Mouse (Mus musculus) gastrocnemius, postnatal 25 days (tissue): ENCODE data around the gene Nrarp. TPM values are rescaled to one million over a fixed set of nuclear protein-coding genes. Genes with fewer than 3 reads are reported as not detected.
A peak's percentile ranks its signal among the peaks of the same experiment; 100 is the strongest.

ENCODE experiments used
- DNase-seq: peaks from one replicate; pipeline ENCODE4 v3.0.0; 2022
- total RNA-seq, 2 experiments: library from RNA; stranded (reverse); gene quantifications; 1 replicate in 1 of 2; 2 replicates in 1 of 2; pipeline ENCODE4 v1.2.3; 2021

The Nrarp gene
- total RNA-seq, 2 experiments from 2014 or later: 3.6 to 6.7 TPM

DNA sequence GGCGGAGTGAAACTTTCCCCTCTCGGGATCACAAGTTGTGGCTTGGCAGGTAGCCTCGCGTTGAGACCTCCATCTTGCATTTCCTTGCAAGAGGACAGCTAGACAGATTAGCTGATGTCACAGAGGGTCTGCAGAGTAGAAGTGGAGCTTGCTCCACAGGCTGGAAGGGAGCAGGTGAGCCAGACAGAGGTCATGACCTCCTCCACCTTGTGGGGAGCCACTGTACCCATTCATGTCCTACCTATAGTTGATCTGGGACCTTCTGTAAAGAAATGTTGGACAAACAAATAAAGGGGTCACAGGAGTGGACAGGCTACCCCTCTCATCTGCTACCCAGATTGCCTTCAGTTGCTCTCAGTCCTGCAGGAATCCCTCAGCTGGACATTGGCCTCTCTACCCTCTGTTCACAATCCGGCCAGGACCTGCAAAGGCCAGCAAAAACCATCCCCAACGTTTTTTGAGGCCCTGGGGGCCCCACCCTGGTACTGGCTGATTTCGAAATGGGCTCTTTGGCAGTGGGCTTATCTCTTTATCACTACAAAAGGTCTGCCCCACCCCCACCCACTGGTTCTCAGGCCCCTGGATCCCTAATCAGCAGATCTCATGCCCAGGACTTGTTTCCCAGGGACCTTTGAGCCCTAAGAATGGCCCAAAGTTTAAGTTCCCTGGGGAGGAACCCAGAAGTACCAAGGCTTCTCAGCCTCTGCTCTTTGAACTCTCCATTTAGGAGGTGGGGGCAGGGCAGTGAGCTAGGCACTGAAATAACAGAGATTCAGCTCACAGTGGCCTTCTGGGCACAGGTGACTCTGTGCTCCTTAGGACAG lies 5.5 kb upstream of the Nrarp start:
- no peak for DNase-seq

DNA sequence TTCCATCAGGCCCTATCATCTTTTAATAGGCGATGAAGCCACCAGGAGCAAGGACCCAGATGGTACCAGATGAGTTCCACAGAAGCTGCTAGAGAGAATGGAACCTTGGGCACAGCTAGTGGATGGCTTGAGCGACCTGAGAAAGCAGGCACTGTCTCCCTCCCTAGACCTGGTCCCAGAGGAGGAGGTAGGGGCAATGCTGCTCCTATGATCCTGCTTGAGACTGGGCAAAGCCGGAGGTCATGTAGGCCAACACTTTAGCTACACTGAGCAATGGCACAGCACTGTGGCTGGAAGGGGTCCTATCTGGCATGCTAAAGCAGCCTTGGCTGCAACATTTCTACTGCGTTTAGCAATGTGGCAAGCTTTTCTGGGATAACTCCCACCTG lies 4.9 kb upstream of the Nrarp start:
- no peak for DNase-seq

DNA sequence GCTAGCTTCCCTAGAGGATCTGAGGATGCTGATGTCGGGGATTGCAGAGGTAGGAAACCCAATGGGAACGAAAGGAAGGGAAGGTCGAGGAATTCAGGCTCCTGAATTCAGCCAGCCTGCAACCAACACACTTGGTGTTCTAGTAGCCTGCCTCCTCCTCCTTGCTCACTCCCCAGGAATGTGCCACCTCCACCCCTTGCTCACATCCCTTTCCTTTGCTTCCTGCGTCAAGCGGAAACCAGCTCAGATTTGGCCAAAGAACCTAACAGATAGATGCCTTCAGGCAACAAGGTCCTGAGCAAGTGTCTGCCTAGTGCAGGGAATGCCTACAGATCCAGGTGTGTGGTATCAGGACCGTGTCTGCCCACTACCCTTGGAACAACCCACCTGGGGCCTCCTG lies 4.0 kb upstream of the Nrarp start:
- peak; percentile 6 for DNase-seq

DNA sequence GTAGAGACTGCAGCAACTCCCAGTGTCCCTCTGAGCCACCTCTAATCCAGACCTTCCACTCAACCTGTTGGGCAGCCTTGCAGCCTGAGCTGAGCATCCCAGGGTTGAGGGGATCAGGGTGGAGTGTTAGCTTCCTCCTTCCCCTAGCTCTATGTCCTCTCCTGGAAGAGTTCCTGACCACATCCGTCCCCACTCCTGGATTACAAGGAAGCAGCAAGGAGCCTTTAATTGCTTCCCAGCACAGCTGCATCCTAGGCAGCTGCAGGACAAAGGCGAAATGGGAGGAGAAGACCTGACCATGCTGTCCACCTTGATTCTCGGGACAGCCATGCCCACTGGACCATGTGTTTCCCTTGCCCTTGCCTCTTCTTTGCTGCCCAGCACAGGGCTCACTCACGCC lies 3.5 kb upstream of the Nrarp start:
- no peak for DNase-seq

DNA sequence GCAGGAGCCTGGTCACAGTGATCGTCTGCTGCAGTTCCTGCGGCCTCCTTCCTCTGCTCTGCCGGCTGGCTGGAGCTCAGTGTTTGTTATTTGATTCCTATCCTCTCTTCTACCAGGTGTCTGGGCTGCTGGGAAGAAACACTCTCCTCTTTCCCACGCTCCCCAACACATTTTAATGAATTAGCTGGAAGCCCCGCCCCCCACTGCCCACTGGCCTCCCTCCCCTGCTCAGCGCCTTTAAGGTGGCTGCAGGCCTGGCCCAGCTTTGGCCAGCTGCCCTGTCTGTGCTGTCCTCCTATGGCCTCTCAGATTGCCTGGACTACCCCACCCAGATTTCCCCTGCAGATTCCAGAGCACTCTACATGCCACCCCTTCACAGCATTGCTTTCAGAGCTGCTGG lies 2.9 kb upstream of the Nrarp start:
- DNase-seq: peak; percentile 65

DNA sequence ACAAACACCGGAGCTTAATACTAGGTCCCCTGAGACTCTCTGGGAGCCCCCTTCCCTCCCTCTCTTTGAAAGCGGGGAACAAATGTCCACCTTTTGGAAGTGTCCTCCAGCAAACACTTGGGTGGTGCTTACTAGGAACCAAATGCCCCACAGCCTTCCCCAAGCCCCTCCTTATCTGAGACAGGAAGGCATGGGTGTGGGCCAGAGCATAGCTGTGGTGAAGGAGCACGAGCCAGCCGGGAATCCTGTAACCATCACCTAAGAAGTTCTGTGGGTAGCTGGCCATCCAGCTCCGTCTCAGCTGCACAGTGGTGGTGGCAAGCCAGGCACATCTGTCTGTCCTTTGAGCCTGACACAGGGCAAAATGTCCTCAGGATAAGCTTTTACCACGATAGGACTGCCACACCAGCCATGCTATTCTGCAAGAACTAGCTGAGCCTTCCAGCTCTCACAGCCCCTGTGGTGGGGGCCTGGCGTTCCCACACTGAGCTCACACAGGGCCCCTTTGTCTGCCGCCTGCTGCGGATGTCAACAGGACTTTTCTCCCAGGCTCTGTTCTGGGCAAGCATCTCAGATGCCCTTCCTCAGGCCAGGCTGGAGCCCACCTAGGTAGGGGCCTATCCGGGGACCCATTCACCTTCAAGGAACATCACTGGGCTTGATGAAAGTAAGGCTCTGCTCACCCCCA lies 2.1 kb upstream of the Nrarp start:
- no peak for DNase-seq

DNA sequence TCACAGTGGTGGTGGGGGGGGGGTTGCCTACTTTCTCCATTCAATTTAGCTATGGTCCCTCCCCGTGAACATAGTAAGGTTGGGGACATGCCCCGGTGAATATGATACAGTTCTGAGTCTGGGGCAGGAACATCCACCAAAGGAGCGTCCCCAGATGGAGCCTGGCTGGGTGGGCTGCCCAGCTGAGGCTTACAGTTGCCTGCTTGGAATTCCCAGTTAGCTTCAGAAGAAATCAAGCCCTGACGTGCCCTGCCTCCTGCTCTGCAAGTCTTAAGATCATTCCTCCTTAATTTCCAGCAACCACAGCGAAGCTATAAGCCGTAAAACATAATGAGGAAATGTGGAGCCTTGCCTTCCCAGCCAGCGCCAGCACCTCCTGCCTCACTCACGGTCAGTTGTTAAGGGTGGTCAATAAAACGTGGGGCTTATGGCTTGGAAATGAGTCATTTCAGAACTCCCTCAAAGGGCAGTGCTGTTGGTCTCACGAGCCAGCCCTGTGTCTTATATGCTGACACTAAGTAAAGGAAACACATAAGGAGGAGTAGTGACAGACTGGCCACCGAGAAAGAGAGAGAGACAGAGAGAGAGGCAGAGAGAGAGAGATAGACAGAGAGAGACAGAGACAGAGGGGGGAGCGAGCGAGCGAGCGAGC lies 866 bp upstream of the Nrarp start:
- DNase-seq: no peak

DNA sequence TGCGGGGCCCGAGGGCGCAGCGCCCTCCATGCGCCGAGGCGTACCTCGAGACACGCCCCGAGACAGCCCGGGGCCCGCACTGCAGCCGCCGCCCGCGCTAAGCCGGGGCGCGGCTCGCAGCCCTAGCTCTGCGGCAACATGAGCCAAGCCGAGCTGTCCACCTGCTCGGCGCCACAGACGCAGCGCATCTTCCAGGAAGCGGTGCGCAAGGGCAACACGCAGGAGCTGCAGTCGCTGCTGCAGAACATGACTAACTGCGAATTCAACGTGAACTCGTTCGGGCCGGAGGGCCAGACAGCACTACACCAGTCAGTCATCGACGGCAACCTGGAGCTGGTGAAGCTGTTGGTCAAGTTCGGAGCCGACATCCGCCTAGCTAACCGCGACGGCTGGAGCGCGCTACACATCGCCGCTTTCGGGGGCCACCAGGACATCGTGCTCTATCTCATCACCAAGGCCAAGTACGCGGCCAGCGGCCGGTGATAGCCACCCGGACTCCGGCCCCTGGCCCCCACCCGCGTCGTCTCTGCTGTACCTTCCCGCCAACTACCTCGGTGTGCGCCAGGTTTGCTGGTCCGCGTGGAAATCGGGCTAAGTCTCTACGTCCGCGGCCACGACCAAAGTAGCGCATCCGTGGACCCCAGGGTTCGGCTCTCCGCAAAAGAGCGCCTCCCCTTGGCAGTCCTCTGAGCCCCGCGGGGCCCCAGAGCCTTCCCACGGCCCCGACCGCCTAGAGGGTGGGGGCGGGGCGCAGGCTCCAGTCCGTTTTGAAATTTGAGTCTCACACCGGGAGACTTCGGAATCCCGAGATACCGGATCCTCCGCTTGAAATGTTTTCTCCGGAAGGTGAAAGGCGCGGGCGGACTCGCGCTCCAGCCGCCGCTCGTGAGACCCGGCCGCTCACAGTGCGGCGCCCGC lies 674 bp downstream of the Nrarp start:
- no peak for DNase-seq

DNA sequence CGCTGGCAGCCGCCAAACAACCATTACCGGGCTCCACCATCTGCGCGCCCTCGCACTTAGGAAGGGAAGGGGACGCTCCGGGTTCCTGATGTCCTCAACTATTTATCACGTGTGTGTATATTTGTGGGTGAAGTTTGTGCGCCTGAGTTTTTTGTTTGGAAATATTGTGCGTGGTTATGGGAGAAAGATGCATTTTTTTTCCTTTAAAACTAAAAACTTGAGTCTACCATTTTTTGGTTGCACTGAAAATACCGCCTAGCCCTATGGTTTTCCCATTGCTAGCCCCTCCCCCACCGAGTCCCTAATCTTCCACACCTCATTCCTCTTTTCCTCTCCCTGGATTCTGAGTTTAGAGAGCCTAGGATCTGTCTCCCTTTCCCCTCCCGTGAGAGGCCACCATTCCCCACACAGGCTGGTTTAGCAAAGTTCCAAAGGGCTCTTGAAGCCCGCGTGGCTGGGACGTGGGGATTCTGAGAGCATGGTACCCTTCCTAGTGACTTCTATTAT lies 1.4 kb downstream of the Nrarp start:
- no peak for DNase-seq

DNA sequence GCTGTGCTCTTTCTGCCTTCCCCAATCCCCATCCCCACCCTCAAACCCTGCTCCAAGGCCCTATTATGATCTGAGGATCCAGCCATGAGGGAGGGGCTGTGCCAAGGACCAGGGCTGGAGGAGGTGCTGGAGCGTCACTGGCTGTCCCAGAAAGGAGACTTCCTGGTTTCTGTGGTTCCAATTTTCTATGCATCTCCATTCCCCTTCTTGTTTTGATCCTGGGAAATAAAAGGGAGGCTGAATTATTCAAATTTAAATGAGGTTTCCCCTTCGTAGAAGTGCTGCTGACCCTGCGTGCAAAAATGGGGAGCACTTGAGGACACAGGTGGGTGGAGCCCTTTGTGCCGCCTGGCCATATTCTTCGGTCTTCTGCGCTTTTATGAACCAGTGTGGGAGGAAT lies 2.1 kb downstream of the Nrarp start:
- DNase-seq: no peak

DNA sequence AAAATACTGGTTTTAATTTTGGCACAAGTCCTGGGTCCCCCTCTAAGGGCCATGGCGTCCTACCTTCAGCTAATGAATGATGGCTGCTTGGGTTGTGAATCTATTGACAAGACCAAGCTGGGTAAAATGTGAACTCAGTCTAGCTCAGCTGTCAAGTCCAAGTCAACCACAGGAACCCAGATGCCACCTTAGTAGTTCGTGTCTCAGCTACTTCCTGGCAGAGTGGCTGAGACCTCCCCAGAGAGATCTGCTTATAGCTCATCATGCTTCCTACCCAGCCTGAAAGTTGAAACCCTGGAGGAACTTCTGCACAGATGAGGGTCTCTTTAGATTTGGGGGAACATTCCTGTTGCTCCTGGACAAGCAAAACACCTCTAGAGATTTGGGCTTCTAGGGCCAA lies 2.8 kb downstream of the Nrarp start:
- DNase-seq: peak; percentile 3

DNA sequence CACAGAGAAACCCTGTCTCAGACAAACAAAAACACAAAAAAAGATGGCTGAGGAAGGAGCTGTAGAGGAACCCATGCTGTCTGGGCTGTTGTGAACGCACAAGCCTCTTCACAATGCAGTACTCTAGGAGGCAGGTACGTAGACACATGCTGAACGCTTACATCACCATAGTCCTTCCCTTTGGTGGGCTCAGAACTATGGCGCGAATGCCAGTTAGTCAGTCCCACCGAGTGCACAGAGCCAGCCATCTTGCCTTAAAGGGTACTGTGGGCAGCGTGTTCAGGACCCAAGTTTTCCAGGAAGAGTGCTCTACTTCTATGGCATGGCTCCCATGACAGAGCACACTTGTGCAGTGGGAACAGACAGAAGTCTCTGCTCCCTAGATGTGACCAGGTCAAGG lies 3.9 kb downstream of the Nrarp start:
- DNase-seq: no peak

DNA sequence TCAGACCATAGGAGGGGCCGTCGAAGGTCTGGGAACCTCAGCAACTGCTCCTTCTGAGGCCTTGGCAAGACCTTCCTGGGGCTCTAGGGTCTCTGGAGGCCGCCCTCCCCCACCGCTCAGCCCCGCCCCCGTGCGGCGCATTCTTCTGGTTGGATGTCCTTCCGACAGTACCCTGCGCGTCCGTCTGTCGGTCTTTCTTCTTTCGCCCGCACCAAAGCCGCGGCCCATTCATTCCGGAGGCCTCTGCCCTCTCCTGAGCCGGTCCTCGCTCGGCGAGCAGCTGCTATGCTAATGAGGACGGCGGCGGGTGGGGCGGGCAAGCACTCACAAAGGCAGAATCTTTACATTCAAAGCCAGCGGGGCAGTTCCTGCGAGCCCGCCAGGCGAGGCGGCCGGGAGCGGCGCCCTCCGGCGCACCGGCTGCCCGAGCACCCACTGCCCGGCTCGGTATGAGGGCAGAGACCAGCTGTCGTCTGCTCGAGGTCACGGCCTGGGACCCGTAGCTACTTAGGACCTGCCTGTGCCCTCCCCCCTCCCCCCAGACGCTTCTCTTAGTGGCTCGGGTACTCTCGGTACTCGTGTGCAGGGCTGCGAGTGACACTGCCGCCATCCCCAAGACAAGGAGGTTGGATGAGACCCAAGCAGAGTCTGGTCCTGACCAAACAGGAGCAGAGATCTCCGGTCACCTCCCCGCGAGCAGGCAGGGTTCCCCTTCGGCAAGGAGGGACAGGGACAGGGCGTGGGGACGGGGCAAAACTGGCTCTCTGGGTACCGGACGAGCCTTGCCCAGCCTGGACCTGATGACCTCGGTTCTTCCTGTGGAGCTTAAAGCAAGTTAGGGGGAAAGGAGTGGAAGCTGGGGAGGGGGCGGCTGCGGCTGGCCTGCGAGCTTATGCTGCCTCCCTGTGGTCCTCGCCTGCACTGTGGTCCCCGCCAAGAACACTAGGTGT lies 5.3 kb downstream of the Nrarp start:
- peak; percentile 43 for DNase-seq

DNA sequence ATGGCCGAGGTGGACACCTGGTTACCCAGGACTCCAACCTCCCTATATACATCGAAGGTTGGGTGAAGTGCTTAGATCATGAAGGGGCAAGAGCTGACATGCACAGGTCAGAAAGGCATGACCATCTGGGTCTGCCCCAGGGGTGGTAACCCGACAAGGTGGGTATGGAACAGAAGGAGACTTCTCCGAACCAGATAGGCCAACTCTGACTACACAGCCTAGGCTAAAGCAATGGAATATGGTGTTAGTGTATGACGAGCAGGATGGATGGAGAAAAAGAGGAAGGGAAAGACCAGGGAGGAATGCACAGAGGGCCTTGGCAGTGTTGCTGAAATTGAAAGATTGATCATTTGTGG lies 6.0 kb downstream of the Nrarp start:
- DNase-seq: no peak

DNA sequence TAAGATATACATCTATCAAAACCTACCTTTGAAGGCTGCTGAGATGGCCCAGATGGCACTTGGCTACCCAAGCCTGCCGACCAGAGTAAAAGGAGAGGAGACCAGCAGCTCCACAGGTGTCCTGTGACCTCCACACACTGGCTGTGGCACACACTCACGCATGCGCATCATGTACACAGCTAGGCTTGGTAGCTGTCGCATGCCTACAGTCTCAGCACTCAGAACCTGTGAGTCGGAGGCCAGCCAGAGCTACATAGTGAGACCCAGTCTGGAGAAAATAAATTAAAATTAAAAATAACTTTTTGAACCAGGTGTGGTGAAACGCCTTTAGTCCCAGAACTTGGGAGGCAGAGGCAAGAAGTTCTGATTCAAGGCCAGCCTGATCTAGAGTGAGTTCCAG lies 7.3 kb downstream of the Nrarp start:
- no peak for DNase-seq

DNA sequence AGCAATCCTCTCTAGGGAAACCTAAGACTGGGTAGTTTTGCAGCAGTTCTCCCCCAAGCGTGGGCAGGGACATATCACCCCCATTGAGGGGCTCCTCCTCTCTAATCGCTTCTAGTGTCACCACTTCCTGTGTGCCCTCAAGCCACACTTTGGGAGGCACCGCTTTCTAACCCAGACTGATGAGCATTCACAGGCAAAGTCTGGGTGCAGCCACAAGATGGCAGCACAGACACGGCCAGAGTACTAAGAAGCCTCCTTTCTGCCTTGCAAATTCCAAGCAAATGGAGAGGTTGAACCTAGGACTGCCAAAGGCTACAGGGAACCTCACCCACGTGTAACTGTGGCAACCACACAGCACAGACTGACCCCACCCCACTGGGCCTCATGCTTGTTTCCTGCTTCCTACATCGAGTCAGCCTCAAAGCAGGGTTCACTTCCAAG lies 12.8 kb downstream of the Nrarp start:
- peak; percentile 79 for DNase-seq

DNA sequence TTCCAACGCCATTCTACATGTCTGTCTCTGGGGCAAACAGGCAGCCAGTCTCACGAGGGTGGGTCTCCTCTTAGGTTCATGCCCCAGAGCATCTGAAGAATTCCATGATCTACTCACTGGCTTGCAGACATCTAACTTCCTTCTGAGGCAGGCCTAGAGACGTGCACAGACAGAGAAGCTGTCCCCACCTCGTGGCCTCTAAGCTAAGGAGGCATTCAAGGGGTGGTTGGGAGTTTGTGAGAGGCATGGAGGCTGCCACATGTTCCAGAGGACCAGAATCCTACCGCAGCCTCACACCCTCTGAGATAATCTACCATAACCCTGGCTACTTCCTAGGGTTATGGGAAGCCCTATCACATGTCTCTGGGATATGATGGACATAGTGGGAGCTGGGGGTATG lies 13.4 kb downstream of the Nrarp start:
- no peak for DNase-seq

DNA sequence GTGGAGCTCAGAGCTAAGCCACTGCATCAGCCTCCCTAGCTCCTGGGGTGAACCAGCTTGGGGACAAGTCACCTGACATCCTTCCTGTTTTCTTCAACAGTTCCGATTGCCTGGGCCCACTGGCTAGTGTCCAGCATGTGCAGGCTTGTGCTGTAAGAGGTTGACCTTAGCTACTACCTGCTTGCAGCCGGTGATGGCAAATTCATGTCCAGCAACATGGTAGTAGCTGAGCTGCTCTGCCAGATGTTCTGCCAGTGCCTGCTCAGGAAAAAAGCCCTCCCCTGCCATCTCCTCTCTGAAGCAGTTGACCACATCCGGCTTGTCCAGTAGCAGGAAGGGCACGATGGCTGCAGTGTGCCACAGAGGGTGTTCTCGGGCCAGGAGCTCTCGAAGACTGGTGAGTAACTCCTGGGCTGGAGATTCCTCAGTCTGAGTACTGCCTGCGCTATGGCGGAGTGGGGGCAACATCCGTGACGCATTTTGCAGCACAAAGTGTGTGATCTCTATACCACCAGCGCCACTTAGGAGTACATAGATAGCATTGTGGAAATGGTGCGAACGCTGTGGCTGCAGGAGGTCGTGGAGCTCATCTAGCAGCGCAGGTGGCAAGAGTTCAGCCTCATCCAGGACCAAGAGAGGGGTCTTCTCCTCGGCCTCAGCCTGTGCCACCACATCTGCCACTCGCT lies 14.1 kb downstream of the Nrarp start:
- DNase-seq: no peak

DNA sequence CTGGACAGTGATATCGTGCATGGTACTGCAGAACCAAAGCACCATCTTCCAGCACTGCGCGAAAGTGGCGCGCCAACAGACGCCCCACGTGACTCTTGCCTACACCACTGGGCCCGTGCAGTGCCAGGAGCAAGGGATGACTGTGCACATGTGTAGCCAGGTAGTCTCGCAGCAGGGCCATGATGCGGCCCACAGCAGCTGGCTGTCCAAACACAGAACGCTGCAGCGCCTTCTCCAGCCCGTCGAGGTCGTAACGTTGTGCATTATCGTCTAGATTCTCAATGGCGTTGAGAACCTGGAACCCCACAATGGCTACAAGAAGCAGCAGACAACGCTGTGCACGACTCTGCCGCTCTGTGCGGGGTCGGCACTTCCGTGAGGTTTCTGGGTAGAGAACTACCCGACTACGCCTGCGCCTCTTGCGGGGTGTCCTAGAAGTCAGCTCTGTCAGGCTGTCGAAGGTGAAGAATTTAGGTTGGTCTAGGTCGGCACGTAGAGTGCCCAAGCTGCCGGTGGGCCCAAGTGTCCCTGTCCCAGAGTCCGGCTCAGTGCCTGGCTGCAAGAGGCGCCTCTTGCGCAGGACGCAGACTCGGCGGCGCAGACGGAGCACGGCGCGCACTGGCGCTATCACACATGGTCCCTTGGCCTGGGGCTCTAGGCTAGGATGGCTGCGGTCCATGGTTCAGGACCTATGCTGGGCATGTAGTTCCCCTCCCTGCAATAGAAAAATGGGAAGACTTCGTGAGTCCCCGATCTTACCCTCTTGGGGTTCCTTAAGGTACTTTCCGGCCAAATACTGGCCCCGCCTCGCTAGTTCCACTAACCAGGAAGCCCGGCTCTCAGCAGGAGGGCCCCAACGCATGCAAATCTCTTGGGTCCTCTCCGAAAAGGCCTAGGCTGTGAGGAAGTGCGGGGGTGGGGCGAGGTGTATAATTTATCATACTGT lies 14.9 kb downstream of the Nrarp start:
- no peak for DNase-seq
